Mouse (Mus musculus): ENCODE data around the gene Pip4k2a. TPM values are rescaled to one million over a fixed set of nuclear protein-coding genes. Genes with fewer than 3 reads are reported as not detected.

The Pip4k2a gene
- polyA plus RNA-seq, 1 experiment from 2014 or later = 12.7 TPM

- peaks cover 14% of the 10 kb centered on the region for H3K4me1 ChIP-seq (replicated peaks)
- H3K4me2 ChIP-seq = no peak overlapping the region
- H3K9ac ChIP-seq = no peak overlapping the region
- H3K36me3 ChIP-seq = no peaks in the 10 kb centered on the region
- H3K4me3 ChIP-seq = no peak overlapping the region
- no peaks in the 10 kb centered on the region for H3K27me3 ChIP-seq
- no peak overlapping the region for H3K27ac ChIP-seq (replicated peaks)
- no peaks in the 10 kb centered on the region for H3K9me3 ChIP-seq
- ATAC-seq (ENCODE audit: low read depth) = no peak
- WGBS = 86% methylated on average over 13 of the region's 13 CpGs
Observed at GRCm38 (mm10) chr2:18930318-18931060, 67.4 kb downstream of the Pip4k2a start.

GRCm38 (mm10) chr2:18928597-18929257 is 69.2 kb downstream of the Pip4k2a start:
- H3K27ac ChIP-seq (replicated peaks) = no peak overlapping the region
- H3K36me3 ChIP-seq = no peaks in the 10 kb centered on the region
- ATAC-seq (ENCODE audit: low read depth) = no peak
- no peak overlapping the region for H3K9ac ChIP-seq
- H3K9me3 ChIP-seq = no peaks in the 10 kb centered on the region
- no peaks in the 10 kb centered on the region for H3K27me3 ChIP-seq
- WGBS = 89% methylated on average over 7 of the region's 7 CpGs
- peaks cover 16% of the 10 kb centered on the region for H3K4me1 ChIP-seq (replicated peaks)
- no peak overlapping the region for H3K4me2 ChIP-seq
- H3K4me3 ChIP-seq = no peak overlapping the region

GRCm38 (mm10) chr2:18928196-18928595 is 69.7 kb downstream of the Pip4k2a start:
- peaks cover 14% of the 10 kb centered on the region for H3K4me1 ChIP-seq (replicated peaks)
- no peaks in the 10 kb centered on the region for H3K27me3 ChIP-seq
- whole genome bisulfite sequencing = 83% methylated on average over 8 of the region's 8 CpGs
- no peak overlapping the region for H3K4me3 ChIP-seq
- H3K4me2 ChIP-seq = no peak overlapping the region
- H3K36me3 ChIP-seq = no peaks in the 10 kb centered on the region
- H3K27ac ChIP-seq (replicated peaks) = no peak overlapping the region
- H3K9ac ChIP-seq = no peak overlapping the region
- ATAC-seq (ENCODE audit: low read depth) = no peak
- H3K9me3 ChIP-seq = no peaks in the 10 kb centered on the region

DNA sequence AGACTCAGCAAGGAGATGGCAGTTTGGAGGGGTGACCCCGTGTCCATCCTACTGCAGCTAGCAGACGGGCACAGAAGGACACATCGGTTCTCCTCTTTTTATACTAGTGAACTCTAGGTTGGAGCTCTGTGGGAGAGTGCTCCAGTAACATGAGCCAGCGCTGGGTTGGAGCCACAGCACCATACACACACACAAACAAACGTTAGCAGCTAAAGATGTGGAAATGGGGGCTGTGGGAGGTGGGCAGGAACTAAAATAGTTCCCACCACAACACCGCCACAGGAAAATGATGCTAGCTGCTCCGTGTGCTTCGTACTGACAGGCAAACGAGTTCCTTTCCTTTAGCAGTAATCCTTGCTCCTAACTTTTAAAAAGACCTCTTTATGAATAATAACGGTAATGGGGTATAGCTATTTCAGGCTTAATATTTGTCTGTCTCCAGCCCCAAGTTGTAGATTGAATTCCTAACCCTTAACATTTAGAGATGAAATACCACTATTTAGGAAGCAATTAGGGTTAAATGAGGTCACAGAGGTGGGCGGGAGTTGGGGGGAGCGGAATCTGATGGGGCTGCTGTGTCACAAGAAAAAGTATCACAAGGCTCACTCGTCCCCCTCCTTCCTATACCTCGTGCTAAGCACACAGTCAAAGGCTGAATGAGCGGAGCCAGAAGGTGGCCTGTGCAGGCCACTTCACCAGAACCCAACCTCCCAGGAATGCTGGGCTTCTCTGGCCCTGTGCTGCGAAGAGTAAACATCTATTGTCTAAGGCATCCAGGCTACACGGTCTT is 73.9 kb downstream of the Pip4k2a start:
- no peak overlapping the region for H3K4me3 ChIP-seq
- no peaks in the 10 kb centered on the region for H3K27me3 ChIP-seq
- peaks cover 19% of the 10 kb centered on the region for H3K4me1 ChIP-seq (replicated peaks)
- H3K27ac ChIP-seq (replicated peaks) = no peak overlapping the region
- no peak for ATAC-seq (ENCODE audit: low read depth)
- H3K4me2 ChIP-seq = no peak overlapping the region
- H3K36me3 ChIP-seq = no peaks in the 10 kb centered on the region
- no peaks in the 10 kb centered on the region for H3K9me3 ChIP-seq
- 57% methylated on average over 17 of the region's 17 CpGs for WGBS
- no peak overlapping the region for H3K9ac ChIP-seq

- Histone ChIP-seq H3K4me2 (no peak overlapping the region), H3K36me3 (no peaks in the 10 kb centered on the region), H3K9ac (no peak overlapping the region), H3K27ac (replicated peaks) (no peak overlapping the region), H3K9me3 (no peaks in the 10 kb centered on the region), H3K27me3 (no peaks in the 10 kb centered on the region), H3K4me1 (replicated peaks) (peaks cover 19% of the 10 kb centered on the region), H3K4me3 (no peak overlapping the region)
- WGBS = 85% methylated on average over 9 of the region's 9 CpGs
- ATAC-seq (ENCODE audit: low read depth) = no peak
Observed at GRCm38 (mm10) chr2:18923098-18923649, 74.8 kb downstream of the Pip4k2a start.

- Histone ChIP-seq H3K9ac (no peak overlapping the region), H3K9me3 (no peaks in the 10 kb centered on the region), H3K4me3 (no peak overlapping the region), H3K4me1 (replicated peaks) (peaks cover 19% of the 10 kb centered on the region), H3K4me2 (no peak overlapping the region), H3K36me3 (no peaks in the 10 kb centered on the region), H3K27ac (replicated peaks) (no peak overlapping the region), H3K27me3 (no peaks in the 10 kb centered on the region)
- ATAC-seq (ENCODE audit: low read depth) = no peak
- WGBS = 73% methylated on average over 1 of the region's 1 CpGs
Observed at GRCm38 (mm10) chr2:18921570-18922180, 76.3 kb downstream of the Pip4k2a start.

GRCm38 (mm10) chr2:18920461-18920877 is 77.5 kb downstream of the Pip4k2a start:
- H3K27ac ChIP-seq (replicated peaks) = no peak overlapping the region
- no peak for ATAC-seq (ENCODE audit: low read depth)
- peaks cover 31% of the 10 kb centered on the region for H3K4me1 ChIP-seq (replicated peaks)

DNA sequence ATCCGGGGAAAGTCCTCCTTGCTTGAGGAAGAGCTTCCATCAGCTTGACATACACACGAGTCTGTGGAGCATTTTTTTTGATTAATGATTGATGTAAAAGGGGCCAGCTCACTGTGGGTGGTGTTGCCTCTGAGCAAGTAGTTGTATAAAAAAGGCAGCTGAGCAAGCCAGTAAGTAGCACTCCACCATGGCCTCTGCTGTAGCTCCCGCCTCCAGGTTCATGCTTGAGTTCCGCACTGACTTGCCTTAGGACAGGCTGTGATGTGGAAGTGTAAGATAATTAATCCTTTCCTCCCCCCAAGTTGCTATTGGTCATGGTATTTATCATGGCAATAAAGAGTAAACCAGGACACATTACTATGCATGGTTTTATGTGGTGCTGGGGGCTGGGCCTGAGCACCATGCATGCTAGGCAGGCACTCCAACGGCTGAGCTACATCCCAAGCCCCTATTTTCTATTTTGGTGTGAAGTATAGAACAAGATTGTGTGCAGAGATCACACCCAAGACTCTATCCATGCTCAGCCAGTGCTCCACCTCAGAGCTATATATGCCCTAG is 78.0 kb downstream of the Pip4k2a start:
- no peak overlapping the region for H3K4me3 ChIP-seq
- no peak overlapping the region for H3K9ac ChIP-seq
- H3K27ac ChIP-seq (replicated peaks) = no peak overlapping the region
- H3K4me2 ChIP-seq = no peak overlapping the region
- H3K27me3 ChIP-seq = no peaks in the 10 kb centered on the region
- no peaks in the 10 kb centered on the region for H3K36me3 ChIP-seq
- peak; percentile 42; the same call in 1 of the 2 replicates for ATAC-seq (ENCODE audit: low read depth)
- H3K4me1 ChIP-seq (replicated peaks) = peaks cover 33% of the 10 kb centered on the region
- 36% methylated on average over 5 of the region's 5 CpGs for WGBS
- no peaks in the 10 kb centered on the region for H3K9me3 ChIP-seq

More at GRCm38 (mm10) chr2:18920461-18920877, 77.5 kb downstream of the Pip4k2a start:
- H3K9ac ChIP-seq = no peak overlapping the region
- no peaks in the 10 kb centered on the region for H3K36me3 ChIP-seq
- no peak overlapping the region for H3K4me3 ChIP-seq
- no peaks in the 10 kb centered on the region for H3K27me3 ChIP-seq
- 28% methylated on average over 2 of the region's 2 CpGs for WGBS
- H3K4me2 ChIP-seq = no peak overlapping the region
- H3K9me3 ChIP-seq = no peaks in the 10 kb centered on the region

GRCm38 (mm10) chr2:18917838-18918237 is 80.1 kb downstream of the Pip4k2a start:
- H3K9me3 ChIP-seq = no peaks in the 10 kb centered on the region
- no peak overlapping the region for H3K4me2 ChIP-seq
- no peak overlapping the region for H3K27ac ChIP-seq (replicated peaks)
- no peak overlapping the region for H3K9ac ChIP-seq
- H3K4me1 ChIP-seq (replicated peaks) = peaks cover 24% of the 10 kb centered on the region
- H3K36me3 ChIP-seq = no peaks in the 10 kb centered on the region
- H3K4me3 ChIP-seq = no peak overlapping the region
- WGBS = 86% methylated on average over 2 of the region's 2 CpGs
- H3K27me3 ChIP-seq = no peaks in the 10 kb centered on the region
- ATAC-seq (ENCODE audit: low read depth) = no peak

- H3K9ac ChIP-seq = no peak overlapping the region
- peaks cover 24% of the 10 kb centered on the region for H3K4me1 ChIP-seq (replicated peaks)
- H3K9me3 ChIP-seq = no peaks in the 10 kb centered on the region
- H3K4me3 ChIP-seq = no peak overlapping the region
- H3K27me3 ChIP-seq = no peaks in the 10 kb centered on the region
- 90% methylated on average over 1 of the region's 1 CpGs for WGBS
- H3K27ac ChIP-seq (replicated peaks) = no peak overlapping the region
- H3K4me2 ChIP-seq = no peak overlapping the region
- ATAC-seq (ENCODE audit: low read depth) = no peak
- H3K36me3 ChIP-seq = no peaks in the 10 kb centered on the region
Observed at GRCm38 (mm10) chr2:18917380-18917750, 80.6 kb downstream of the Pip4k2a start.

DNA sequence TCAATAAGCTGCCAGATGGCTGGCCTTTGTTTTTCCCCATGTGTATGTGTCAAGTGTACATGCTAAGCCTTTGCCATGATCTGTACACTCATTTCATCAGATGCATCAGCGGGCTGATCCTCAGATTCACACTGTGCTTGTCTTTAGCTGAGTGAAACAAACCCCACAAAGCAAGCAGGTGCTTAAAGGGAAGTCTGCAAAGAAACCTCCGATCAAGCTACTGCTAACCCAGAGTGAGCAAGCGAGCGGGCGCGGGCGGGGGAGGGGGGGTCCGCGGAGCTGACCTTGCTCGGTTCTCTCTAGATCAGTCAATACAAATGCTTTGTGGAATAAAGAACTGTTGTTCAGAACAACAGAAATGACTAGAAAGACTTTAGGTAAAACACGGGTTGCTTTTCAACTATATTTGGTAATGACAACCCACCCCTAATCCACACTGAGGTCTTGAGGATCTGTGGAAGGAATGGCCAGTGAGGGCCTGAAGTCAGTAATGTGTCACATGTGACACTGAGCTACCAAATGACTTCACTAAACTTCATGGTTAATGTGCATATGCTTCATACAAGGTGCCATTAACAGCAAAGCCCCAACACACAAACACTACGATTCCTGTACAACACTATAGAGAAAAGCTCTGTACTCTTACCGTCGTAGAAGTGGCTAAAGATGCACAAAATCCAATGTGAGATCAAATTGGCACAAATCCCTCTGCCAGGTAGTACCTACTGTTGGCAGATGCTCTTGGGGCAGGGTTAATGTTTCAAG is 81.1 kb downstream of the Pip4k2a start:
- Histone ChIP-seq H3K36me3 (no peaks in the 10 kb centered on the region), H3K27ac (replicated peaks) (no peak overlapping the region), H3K9me3 (no peaks in the 10 kb centered on the region), H3K4me3 (no peak overlapping the region), H3K4me2 (no peak overlapping the region), H3K4me1 (replicated peaks) (peaks cover 24% of the 10 kb centered on the region), H3K9ac (no peak overlapping the region), H3K27me3 (no peaks in the 10 kb centered on the region)
- WGBS = 73% methylated on average over 14 of the region's 14 CpGs
- ATAC-seq (ENCODE audit: low read depth) = no peak

Measured in neural tube, embryonic 13.5 days (tissue).